Mouse (Mus musculus) left cerebral cortex, postnatal 10 days (tissue): ENCODE results near the gene Elk3. TPM values are rescaled to one million over a fixed set of nuclear protein-coding genes. Genes with fewer than 3 reads are reported as not detected.

Source experiments
- DNase-seq, 2 experiments: peaks; one replicate each; pipeline ENCODE4 v3.0.0; 2021 to 2022; ENCODE audit warnings: low spot score in 2 of 2, mixed read lengths in 1 of 2; ENCODE audit errors: extremely low spot score in 1 of 2
- intact Hi-C: fragments of 180-260 bp; cut with DNase I; formaldehyde crosslinking; loops from one replicate; pipeline ENCODE4 v1.15.1; 2025
- total RNA-seq, 2 experiments: library from RNA; stranded (reverse); gene quantifications; 2 replicates each; pipeline ENCODE4 v1.2.3; 2021

The Elk3 gene
- total RNA-seq, 2 experiments from 2014 or later, result 10.6 to 13.9 TPM

DNA sequence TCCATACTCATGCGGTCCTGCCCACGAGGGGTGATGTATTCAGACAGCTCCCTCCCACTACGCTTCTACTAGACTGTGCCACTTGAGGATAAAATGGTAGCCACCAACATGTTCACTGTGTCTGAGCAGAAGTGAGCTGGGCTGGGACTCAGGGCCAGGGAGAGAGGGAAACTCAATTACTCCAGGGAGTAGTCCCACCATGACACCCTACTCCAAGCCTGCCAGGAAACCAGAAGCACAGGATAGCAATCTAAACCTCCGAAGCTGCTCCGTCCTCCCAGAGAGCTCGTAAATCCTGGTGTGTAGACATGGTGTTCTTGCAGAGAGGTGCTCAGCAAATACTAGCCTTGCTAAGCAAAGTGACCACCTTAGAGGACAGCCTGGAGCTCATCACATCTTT is 57.8 kb downstream of the Elk3 start:
- no peak for DNase-seq
- intact Hi-C loops, result no loop called here

DNA sequence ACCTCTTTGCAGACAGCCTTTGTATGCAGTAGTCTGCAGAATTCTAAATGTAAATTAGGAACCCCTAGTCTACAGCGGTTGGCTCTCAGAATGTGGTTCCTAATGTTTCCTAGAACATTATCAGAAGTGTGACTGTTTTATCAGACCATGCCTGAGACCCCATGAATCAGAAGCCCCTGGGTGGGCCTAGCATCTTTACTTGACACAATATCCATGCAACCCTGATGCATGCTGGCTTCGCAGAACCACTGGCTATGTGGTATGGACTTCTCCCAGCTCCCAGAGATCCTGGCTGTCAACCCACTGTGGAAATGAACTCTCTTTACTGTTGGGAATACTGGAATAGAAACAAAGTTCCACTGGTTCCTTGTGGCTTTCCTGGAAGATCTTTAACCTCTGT is 58.3 kb downstream of the Elk3 start:
- no peak for DNase-seq
- intact Hi-C loops, result no loop called here

DNA sequence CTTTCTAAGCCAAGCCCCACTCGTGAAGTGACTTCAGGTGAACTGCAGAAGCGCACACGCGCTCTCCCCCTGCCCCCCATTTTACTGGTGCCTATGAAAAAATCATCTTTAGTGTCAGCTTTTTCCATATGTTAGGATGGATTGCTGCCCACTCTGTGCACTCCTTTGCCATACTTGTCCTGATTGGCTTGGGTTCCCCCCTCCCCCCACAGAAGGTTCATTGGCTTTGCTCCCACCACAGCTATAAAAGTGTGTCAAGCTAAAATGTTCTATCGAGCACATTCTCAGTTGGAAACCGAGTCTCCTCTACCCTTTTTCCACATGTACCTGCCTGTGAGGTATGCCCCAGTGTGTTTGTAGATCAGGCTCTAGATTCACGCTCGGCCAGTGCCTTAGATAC is 59.5 kb downstream of the Elk3 start:
- no peak for DNase-seq
- intact Hi-C loops, result no loop called here

DNA sequence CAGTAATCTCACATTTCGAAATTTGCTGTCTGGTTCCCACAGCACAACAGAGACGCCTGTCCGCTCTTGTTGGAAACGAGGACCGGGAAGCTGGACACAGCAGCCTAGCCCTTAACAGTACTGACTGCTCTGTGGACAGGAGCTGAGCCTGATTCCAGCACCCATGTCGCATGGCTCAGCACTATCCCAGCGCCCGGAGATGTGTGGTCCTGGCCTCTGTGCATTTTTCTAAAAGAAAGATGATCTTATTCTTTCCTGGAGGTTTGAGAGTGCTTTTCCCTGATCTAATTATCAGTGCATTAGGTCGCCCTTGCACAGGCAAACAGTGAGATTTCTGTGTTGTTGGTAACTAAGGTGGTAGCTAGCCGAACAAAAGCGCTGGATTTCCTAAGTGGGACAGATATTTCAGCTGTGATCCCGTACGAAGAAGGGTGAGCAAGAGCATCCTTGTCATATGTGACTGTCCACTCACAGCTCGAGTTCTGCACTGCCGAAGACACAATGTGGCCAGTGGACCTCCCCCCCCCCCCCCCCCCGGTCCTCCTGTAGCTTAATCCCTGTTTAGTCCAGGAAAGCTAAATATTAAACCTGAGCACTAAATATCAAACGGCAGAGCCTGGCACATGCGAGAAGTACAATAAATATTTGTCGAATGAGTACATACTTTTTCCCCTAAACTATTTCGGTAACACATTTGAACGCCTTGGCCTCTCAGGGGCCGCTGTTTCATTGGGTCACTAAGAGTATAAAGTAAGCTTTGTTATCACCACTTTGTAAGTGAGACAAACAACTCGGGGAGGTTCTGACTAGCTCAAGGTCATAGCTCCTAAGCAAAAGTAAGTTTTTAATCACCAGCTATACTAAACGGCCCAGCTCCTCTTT is 60.3 kb downstream of the Elk3 start:
- DNase-seq, result no peak
- intact Hi-C loops, result no loop called here

DNA sequence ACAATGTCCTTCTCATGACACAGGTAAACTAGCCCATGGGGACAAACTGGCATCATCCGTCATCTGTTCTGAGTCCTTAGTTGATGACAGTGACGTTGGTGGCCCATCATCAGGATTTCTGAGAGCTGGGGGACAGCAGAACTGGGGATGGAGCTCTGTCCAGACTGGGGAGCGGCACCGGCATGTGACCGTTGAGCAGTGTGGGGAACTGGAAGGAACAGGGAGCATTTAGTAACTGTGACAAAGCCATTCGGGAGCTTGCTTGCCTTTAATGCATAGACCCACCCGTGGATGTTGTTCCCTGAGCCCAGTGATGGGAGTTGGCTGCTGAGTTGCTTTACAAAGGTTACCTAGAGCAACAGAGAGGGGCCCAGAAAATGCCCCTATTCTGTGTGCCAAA is 61.0 kb downstream of the Elk3 start:
- no peak for DNase-seq
- intact Hi-C loops, result no loop called here

DNA sequence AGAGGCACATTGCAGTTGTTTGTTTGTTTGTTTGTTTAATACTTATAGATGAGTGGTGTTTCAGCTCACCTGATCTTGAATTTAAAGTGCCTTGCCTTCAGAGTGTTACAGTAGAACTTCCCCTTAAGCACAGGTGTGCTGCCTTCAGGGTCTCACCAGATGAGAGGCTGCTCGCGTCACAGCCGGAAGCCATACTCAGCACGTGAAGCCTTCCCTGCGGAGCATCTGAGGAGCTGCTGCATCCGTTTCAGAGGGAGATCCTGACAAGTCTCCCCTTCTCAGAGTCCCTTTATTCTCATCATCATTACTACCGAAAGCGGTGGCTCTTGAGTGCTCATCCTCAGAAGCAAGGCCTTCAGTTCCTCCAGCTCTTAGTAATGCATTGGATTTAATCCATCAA is 62.5 kb downstream of the Elk3 start:
- DNase-seq, result no peak
- intact Hi-C loops, result no loop called here

DNA sequence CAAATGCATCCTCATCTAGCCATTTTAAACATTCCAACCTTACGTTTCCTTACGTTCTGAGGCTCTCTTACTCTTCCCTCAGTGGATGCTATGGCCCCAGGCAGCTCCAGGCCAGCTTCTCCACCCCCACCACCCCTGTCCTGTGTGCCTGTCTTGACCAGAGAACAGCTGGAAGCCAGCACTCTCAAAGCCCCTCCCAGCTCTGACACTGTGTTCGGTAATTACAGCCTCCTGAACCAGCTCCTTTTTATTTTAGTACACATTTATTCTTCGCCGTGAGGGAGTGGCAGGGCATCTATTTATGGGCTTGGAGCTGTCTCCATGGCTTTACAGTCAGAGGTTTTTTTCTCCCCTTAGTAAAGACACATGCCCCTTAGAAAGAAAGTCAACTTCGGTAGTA is 63.0 kb downstream of the Elk3 start:
- intact Hi-C loops, result no loop called here
- no peak for DNase-seq

DNA sequence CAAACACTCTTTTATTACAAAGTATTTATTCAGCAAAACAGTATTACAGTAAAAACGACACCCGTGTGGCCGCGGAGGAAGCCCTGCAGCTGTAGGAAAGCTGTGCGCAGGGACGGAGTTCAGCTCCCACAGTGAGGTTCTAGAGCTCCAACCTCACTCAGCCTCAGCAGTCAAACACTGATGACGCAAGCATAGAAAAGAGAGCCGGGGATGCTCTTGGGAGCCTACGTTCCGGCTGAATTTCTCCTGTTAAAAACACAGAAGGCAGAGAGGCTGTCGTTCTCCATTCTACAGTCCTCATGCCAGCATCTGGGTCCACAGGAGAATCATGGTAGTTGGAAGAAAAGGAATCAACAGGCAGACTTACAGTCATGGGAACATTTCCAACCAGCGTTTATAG is 63.5 kb downstream of the Elk3 start:
- no peak for DNase-seq
- intact Hi-C loops, result no loop called here

DNA sequence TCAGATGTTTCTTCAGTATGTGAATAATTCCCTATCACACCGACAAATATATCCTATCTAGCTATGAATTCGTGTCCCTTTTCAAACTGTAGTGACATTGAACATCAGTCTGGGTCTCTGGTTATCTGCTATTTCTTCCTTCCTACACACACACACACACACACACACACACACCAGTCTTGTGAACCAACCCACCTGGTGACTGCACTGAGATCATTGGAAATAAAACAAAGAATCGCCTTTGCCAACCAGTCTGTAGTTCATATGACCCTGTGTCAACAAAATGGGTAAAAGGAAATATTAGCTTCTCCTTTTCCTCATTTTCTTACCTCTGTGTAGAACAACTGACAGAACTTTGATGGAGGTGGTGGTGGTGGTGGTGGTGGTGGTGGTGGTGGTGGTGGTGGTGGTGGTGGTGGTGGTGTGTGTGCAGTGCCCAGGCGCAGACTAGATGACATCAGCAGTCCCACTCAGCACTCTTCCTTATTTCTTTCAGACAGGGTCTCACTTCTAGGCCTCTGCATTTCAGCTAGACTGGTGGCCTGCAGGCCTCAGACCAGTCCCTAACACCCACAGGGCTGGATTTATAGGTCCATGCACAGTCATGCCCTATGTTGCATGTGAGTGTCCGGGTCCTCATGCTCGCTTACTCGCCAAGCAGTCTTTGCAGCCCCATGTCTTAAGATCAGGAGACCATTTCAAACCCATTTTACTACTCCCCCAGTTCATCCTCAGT is 64.6 kb downstream of the Elk3 start:
- intact Hi-C loops, result no loop called here
- DNase-seq, result no peak

DNA sequence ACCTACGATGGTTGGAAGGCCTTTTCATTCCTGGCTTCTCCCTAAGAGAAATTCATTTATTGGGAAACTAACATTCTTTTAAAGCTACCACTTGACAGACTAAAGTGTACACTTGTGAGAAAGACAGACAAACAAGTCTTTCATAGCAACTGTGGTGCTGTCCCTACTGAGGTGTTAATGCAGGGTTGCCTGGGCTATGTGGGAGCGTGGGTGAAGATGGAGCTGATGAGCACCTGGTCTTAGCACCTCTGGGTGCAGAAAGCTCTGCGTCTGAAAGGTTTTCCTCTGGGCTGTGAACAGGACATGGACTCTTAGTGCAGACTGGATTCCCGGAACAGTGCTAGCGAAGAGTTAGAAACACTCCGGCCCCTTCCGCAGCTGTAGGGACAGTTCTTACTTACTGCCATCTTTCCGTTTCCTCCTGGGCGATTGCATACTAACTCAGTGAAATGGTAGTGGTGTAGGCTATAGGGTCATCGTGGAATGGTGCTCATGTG is 66.7 kb downstream of the Elk3 start:
- DNase-seq, result no peak
- intact Hi-C loops, result no loop called here

DNA sequence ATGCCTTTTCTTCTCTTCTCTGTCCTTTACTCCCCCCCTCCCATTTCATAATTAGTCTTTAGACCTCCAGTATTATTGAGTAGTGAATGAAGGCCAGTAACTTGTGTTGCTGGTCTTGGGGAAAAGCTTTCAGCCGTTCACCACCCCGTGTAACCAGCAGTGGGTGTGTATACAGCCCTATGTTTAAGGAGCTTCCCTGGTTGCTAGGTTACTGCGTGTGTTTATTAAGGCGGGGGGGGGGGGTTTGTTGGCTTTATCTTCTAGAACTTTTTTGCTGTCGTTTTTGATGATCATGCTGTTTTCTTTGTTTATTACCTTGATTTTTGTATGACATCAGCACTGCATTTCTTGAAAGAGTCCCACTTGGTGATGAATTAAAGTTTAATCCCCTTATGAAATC is 68.1 kb downstream of the Elk3 start:
- intact Hi-C loops, result no loop called here
- no peak for DNase-seq

DNA sequence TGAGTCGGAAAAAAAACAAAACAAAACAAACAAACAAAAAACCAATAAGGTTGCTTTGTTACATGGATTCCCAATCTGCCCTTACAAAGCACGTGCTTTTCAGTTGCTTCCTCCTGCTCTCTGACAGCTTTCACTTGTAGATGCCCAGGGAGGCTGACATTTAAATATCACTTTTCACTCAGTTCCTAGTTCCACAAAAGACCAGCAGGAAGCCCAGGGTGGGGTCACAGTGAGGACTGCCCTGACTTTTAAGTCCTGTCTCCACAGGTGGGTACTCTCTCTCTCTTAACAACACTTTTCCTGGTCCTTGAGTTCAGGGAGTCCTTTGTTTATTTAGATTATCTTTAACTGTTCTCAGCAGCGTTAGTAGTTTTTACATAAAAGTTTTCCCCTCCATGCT is 68.7 kb downstream of the Elk3 start:
- no peak for DNase-seq
- intact Hi-C loops, result no loop called here

DNA sequence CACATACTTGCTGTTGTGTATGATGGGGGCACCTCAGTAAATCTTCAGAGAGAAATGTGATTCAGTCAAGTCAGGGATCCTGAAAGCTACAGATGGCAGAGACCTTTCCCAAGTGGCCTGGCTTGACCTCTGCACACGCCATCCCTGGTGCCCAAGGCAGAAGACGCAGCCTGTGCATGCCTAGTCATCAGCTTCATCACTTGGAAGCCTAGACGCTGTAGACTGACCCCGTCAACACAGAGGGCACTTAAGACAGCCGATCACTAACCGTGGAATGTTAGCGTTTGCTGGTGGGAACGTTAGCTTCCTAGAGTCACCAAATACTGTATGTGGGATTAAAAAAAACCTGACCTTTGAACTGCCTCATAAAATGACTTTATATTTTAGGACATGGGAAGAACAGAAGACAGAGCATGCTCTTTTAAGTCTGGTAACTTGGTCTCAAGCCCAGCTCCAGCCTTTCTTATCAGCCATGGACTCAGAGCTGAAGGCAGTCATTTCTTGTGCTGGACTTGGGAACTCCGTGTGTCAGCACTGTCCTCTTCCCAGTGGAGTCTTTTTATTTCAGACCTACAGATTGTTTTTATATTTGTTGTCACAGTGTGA is 71.6 kb downstream of the Elk3 start:
- intact Hi-C loops, result no loop called here
- DNase-seq, result no peak

DNA sequence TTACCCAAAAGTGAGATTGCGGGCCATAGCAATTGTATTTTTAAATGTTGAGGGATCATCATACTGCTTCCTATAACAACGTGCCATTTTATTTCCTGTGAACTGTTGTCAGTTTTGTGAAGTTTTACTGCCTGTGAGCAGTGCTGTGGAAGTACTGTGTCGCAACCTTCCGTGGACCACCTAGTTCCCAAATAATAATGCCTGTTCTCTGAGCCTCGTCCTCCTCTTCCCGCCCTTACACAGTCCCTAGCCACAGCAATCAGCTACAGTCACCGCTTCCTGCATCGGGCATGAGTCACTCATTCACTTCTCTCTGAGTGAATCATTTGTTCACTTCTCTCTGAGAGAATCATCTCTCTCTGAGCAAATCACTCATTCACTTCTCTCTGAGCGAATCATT is 76.2 kb downstream of the Elk3 start:
- intact Hi-C loops, result no loop called here

DNA sequence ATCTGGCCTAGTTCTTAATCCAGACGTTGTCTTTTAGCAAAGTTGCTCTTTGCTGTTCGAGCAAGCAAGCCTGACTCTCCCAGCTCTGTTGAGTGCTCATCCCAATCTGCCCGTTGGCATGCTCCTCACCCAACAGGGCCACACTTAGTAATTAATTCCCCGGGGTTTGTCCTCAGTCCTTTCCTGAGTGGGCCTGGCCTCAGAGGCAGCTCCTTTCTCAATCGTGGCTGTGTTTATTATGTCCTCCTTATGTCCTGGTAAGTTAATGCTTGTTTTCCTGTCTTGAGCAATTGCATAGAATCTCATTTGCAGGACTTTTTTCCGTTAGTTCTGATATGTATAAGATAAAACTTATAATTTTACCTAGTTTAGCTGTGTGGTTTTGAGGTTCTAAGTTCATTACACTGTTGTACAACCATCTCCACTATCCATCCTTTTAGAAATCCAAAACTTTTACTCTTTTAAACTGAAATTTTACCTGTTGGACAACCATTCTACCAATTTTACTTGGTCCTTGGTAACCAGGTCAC is 77.2 kb downstream of the Elk3 start:
- intact Hi-C loops, result no loop called here
- DNase-seq, result no peak

More for the DNA sequence above, 76.2 kb downstream of the Elk3 start:
- DNase-seq, result no peak

DNA sequence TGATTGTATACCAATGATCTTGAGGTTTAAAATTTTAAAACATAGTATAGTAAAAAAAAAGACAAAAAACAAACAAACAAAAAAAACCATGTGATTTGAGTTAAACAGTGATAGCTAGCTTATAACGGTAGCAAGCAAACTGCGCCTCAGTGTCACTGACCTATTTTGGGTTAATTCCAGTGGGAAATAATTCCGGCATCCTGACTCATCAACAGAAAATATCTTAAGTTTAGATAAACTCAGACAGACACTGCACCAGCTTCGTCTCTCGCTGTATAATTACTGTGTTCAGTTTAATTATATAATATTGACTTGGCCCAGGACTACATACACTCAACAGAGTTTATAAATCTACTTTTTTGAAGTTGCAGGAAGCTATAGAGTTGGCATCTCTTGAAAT is 79.0 kb downstream of the Elk3 start:
- DNase-seq, result no peak
- intact Hi-C loops, result no loop called here

DNA sequence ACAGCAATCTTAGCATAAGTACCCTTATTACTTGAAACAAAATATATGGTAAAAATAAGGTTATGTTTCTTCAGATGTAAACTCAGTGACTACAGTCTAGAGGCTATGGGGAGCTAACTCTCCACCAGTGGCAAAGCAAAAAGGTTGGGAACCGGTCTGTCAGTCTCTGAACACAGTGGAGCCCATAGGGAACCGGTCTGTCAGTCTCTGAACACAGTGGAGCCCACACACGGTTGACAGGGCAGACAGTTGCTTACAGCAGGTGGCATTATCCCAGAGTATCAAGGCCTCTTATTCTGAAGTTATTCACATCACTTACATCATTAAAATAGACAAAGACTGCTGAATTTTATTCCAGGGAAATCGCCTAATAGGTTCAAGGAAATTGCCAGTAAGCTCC is 79.4 kb downstream of the Elk3 start:
- intact Hi-C loops, result no loop called here
- no peak for DNase-seq

DNA sequence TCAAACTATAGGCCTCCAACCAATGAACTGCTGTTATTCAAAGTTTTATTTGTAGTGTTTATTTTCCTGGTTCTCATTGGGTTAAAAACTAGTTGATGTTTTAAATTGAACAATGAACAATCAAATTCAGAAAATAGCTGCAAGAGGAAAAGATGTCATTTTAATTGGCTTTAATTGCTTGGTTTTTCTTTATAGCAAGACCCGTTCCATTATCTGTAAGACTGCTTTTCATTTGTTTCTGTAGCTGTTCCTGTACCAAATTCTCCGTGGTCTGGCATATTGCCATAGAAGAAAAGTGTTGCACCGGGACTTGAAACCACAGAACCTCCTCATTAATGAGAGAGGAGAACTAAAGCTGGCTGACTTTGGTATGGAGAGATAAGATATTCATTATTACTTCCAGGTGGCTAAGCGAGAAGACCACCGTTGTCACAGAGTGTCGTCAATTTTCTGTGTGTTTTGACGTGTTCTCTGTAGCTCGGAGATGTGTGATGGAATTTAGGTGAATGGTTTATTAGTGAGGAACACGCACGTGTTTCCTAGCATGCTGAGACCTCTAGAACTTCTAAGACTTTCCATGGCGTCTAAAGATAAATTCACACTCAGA is 82.4 kb downstream of the Elk3 start:
- intact Hi-C loops, result loop anchor here (5.0 kb wide), 1 partner anchor 66 kb away; the partner anchor contains the start of gene Cdk17
- no peak for DNase-seq

DNA sequence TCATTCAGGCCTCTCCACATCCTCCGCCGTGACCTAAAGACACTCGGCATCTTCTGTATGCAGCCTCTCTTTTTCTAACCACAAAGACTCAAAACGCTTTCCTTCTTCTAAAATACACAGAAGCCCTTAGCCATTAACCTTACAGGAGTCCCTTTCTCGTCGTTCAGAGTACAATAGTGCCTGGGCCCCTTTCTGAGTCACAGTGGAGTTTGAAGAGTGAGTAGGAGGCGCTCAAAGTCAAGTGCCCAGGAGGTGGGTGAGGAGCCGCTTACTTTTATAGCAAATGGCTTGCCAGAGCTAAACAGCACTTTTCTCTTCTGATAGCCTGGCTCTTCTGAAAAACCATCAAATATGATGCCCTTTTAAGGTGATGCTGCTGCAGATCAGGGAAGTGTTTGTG is 83.0 kb downstream of the Elk3 start:
- intact Hi-C loops, result loop anchor here (5.0 kb wide), 1 partner anchor 66 kb away; the partner anchor contains the start of gene Cdk17

More for the DNA sequence above, 83.0 kb downstream of the Elk3 start:
- DNase-seq, result no peak
